Mouse (Mus musculus): ENCODE results near the gene Galnt16.

- TF ChIP-seq POLR2A (IDR thresholded peaks at IDR 0.05; ENCODE audit: extremely low read depth, insufficient read depth, low read length) (no peak), CTCF (IDR thresholded peaks at IDR 0.05; ENCODE audit: extremely low read depth, insufficient read depth, low read length) (no peak)
These were observed 24.8 kb upstream of the Galnt16 start for GRCm38 (mm10) chr12:80493311-80493710.

Data from cortical plate, adult 2 months (tissue).